ENCODE assay signal across 8 mouse cellular contexts in genomic region chr11:57819999-57820581, GRCm38 (mm10). TPM values are rescaled to one million over a fixed set of nuclear protein-coding genes. Genes with fewer than 3 reads are reported as not detected.
DNase-seq lines count a peak whose midpoint lies in the region; ATAC-seq and TF ChIP-seq lines count a peak whose summit lies in the region.

No protein-coding gene starts in this region.

- WGBS in kidney, adult 2 months = 29% methylated on average over 9 of the region's 9 CpGs
- 29% methylated on average over 9 of the region's 9 CpGs for WGBS in limb, embryonic 11.5 days

- no peak for ATAC-seq in limb, embryonic 11.5 days (ENCODE audit: insufficient number of reproducible peaks, low FRiP score, low TSS enrichment, low read depth)

- no peak overlapping the region for H3K9ac ChIP-seq in limb, embryonic 11.5 days (ENCODE audit: low read length)

- no peaks in the 10 kb centered on the region for H3K4me1 ChIP-seq in kidney, adult 2 months (ENCODE audit: control insufficient read depth, insufficient read depth, low read length)
- peaks cover 11% of the 10 kb centered on the region; the same call in 1 of the 2 replicates for H3K4me1 ChIP-seq in limb, embryonic 11.5 days (ENCODE audit: control insufficient read depth, insufficient read depth, low read length)

- H3K9me3 ChIP-seq in limb, embryonic 11.5 days (ENCODE audit: control insufficient read depth, low read length) = no peaks in the 10 kb centered on the region

- H3K27ac ChIP-seq in kidney, adult 2 months (ENCODE audit: insufficient read depth, low read depth, low read length) = no peak overlapping the region
- no peak overlapping the region for H3K27ac ChIP-seq in limb, embryonic 11.5 days (replicated peaks; ENCODE audit: low read depth, low read length)

- no peaks in the 10 kb centered on the region for H3K27me3 ChIP-seq in kidney, adult 2 months (replicated peaks; ENCODE audit: control insufficient read depth, insufficient read depth, low read length)
- no peaks in the 10 kb centered on the region for H3K27me3 ChIP-seq in limb, embryonic 11.5 days (ENCODE audit: control insufficient read depth, insufficient read depth, low read length)

- no peak overlapping the region for H3K4me3 ChIP-seq in kidney, adult 2 months (ENCODE audit: insufficient read depth, low read depth, low read length)
- no peak overlapping the region for H3K4me3 ChIP-seq in limb, embryonic 11.5 days (ENCODE audit: low read depth, low read length)

- H3K36me3 ChIP-seq in kidney, adult 2 months (ENCODE audit: control insufficient read depth, insufficient read depth, low read length) = no peaks in the 10 kb centered on the region
- H3K36me3 ChIP-seq in limb, embryonic 11.5 days (ENCODE audit: control insufficient read depth, insufficient read depth, low read length) = no peaks in the 10 kb centered on the region

- TF ChIP-seq POLR2A in kidney, adult 2 months (IDR thresholded peaks at IDR 0.05; ENCODE audit: low read depth, low read length) = no peak

- peak; percentile 78 for TF ChIP-seq CTCF in kidney, adult 2 months (conservative IDR thresholded peaks at IDR 0.05; ENCODE audit: insufficient read depth, insufficient read length, low read depth, low read length)

- H3K4me2 ChIP-seq in limb, embryonic 11.5 days (ENCODE audit: low read depth, severe bottlenecking) = no peak overlapping the region

- DNase-seq in 3134 (ENCODE audit: extremely low read depth, insufficient read length, low spot score) = peak; percentile 65
- DNase-seq in adrenal gland, adult 18-20 months (ENCODE audit: low spot score in 2 of 2) = peak; percentile 84 to 92
- DNase-seq in embryo, embryonic 10.5 days (ENCODE audit: low spot score) = peak; percentile 86
- DNase-seq in gastrocnemius, postnatal 4 days (ENCODE audit: low spot score in 2 of 2) = peak; percentile 84 to 86
- peak; percentile 65 for DNase-seq in kidney, adult 2 months
- DNase-seq in limb, embryonic 11.5 days (ENCODE audit: low spot score) = peak; percentile 94
- DNase-seq in natural killer cell, adult 2 months (ENCODE audit: low spot score in 2 of 2) = peak; percentile 57 to 74
- peak; percentile 16 for DNase-seq in telencephalon, adult 2 months (ENCODE audit: low read depth, low spot score)

RNA-seq across cellular contexts. Expression of gene Hand1, which starts 12.5 kb away (rescaled TPM):
- total RNA-seq in adrenal gland, adult 18-20 months (2021) = 1 to 10 TPM; 6.7 to 9.4 TPM
- not detected for total RNA-seq in gastrocnemius, postnatal 4 days (2021)
- polyA plus RNA-seq in kidney, adult 2 months (2012; rRNA removed) = 0.27 and 1.4 TPM in 2 replicates
- polyA plus RNA-seq in limb, embryonic 11.5 days (2014; fragmentation: Nextera tagmentation; extraction: Ambion mirVana) = 2.6 and 3.0 TPM in 2 replicates

RNA-seq across cellular contexts. Expression of gene Sap30l, which starts 18.7 kb away (rescaled TPM):
- total RNA-seq in adrenal gland, adult 18-20 months (2021) = 10 to 100 TPM; 48.5 to 62.8 TPM
- 10 to 100 TPM; 33.5 to 33.9 TPM for total RNA-seq in gastrocnemius, postnatal 4 days (2021)
- 37.9 TPM in 2 replicates for polyA plus RNA-seq in kidney, adult 2 months (2012; rRNA removed)
- polyA plus RNA-seq in limb, embryonic 11.5 days (2014; fragmentation: Nextera tagmentation; extraction: Ambion mirVana) = 14.1 and 15.2 TPM in 2 replicates

Comparison
In these comparisons a context has a peak if more than half of its experiments do, and no peak if none do; other contexts are left out.
1. DNase-seq: peak in every context shown above with its lines; median percentile 94 in limb, embryonic 11.5 days; 88 in adrenal gland, adult 18-20 months; 86 in embryo, embryonic 10.5 days; 85 in gastrocnemius, postnatal 4 days; 66 in natural killer cell, adult 2 months; 65 in 3134; 65 in kidney, adult 2 months; 16 in telencephalon, adult 2 months.
2. RNA of gene Hand1, which starts 12.5 kb away (total RNA-seq): 6.7 to 9.4 TPM in adrenal gland, adult 18-20 months; not detected in gastrocnemius, postnatal 4 days; every median in the first group is over 4 times any median in the second.